Mouse (Mus musculus) heart, embryonic 11.5 days (tissue): ENCODE measurements at regions not wholly inside any gene's neighbourhood (a gene's known extent, or its start where the extent isn't known, plus 50 kb on each side); places are given as distances from the start of the nearest gene placed in this dataset.

ENCODE experiments used
- ATAC-seq: fragments of 200-750 bp; cut with Nextera tagmentation; replicated peaks from 2 replicates; pipeline ENCODE4 v1.8.0; 2017; ENCODE audit warnings: moderate library complexity; ENCODE audit not compliant: insufficient number of reproducible peaks, low FRiP score, low TSS enrichment
- H3K27ac ChIP-seq: fragments of 300-500 bp; sonication (generic); 2 replicates; pipeline ENCODE4 v1.5.1; 2014; ENCODE audit warnings: mild to moderate bottlenecking, low read depth, low read length
- H3K27me3 ChIP-seq: fragments of 300-500 bp; sonication (generic); 2 replicates; pipeline ENCODE4 v1.6.1; 2014; ENCODE audit warnings: mild to moderate bottlenecking, low read length, mixed read lengths; ENCODE audit not compliant: control insufficient read depth, insufficient read depth
- H3K36me3 ChIP-seq: fragments of 300-500 bp; sonication (generic); 2 replicates; pipeline ENCODE4 v1.6.1; 2014; ENCODE audit warnings: mild to moderate bottlenecking, low read length, moderate library complexity, mixed read lengths; ENCODE audit not compliant: control insufficient read depth, insufficient read depth
- H3K4me1 ChIP-seq: fragments of 300-500 bp; sonication (generic); 2 replicates; pipeline ENCODE4 v1.6.1; 2014; ENCODE audit warnings: low read length; ENCODE audit not compliant: control insufficient read depth, insufficient read depth
- H3K4me2 ChIP-seq: fragments of 300-500 bp; sonication (generic); 2 replicates; pipeline ENCODE4 v1.6.1; 2014; ENCODE audit warnings: mild to moderate bottlenecking, moderate library complexity
- H3K4me3 ChIP-seq: fragments of 300-500 bp; sonication (generic); 2 replicates; pipeline ENCODE4 v1.5.1; 2014; ENCODE audit warnings: low read depth, low read length
- H3K9ac ChIP-seq: fragments of 300-500 bp; sonication (generic); 2 replicates; pipeline ENCODE4 v1.6.1; 2014; ENCODE audit warnings: mild to moderate bottlenecking, low read depth, low read length, moderate library complexity
- H3K9me3 ChIP-seq: fragments of 300-500 bp; sonication (generic); replicated peaks from 2 replicates; pipeline ENCODE4 v1.6.1; 2016; ENCODE audit warnings: low read length; ENCODE audit not compliant: control insufficient read depth
- WGBS: fragments of 180-500 bp; shearing (Covaris S2); extraction: QIAGEN DNeasy Blood & Tissue Kit; methylation state at CpG from one replicate; pipeline ENCODE4 v1.1.7; 2014; ENCODE audit not compliant: insufficient replicate concordance; 5-methylcytosine and 5-hydroxymethylcytosine counted together

- WGBS, result 80% methylated on average over 4 of the region's 4 CpGs
- Histone ChIP-seq H3K9me3 (no peaks in the 10 kb centered on the region), H3K27ac (no peak overlapping the region), H3K4me1 (no peaks in the 10 kb centered on the region), H3K27me3 (no peaks in the 10 kb centered on the region), H3K4me3 (no peak overlapping the region), H3K4me2 (no peak overlapping the region), H3K36me3 (no peaks in the 10 kb centered on the region), H3K9ac (no peak overlapping the region)
- ATAC-seq, result no peak
These were observed 145.1 kb downstream of the Pcdh10 start for GRCm38 (mm10) chr3:45523281-45523680.

GRCm38 (mm10) chr3:45547091-45547490 lies 168.9 kb downstream of the Pcdh10 start:
- H3K9ac ChIP-seq, result no peak overlapping the region
- no peak for ATAC-seq
- no peaks in the 10 kb centered on the region for H3K36me3 ChIP-seq
- H3K27ac ChIP-seq, result no peak overlapping the region
- no peaks in the 10 kb centered on the region for H3K27me3 ChIP-seq
- WGBS, result 78% methylated on average over 3 of the region's 3 CpGs
- no peak overlapping the region for H3K4me3 ChIP-seq
- H3K9me3 ChIP-seq, result no peaks in the 10 kb centered on the region
- H3K4me2 ChIP-seq, result no peak overlapping the region
- no peaks in the 10 kb centered on the region for H3K4me1 ChIP-seq

GRCm38 (mm10) chr3:45555736-45556135 lies 177.5 kb downstream of the Pcdh10 start:
- no peaks in the 10 kb centered on the region for H3K4me1 ChIP-seq
- no peaks in the 10 kb centered on the region for H3K9me3 ChIP-seq
- no peaks in the 10 kb centered on the region for H3K36me3 ChIP-seq
- no peak overlapping the region for H3K27ac ChIP-seq
- 30% methylated on average over 1 of the region's 1 CpGs for WGBS
- no peaks in the 10 kb centered on the region for H3K27me3 ChIP-seq
- no peak overlapping the region for H3K4me2 ChIP-seq
- no peak for ATAC-seq
- no peak overlapping the region for H3K9ac ChIP-seq
- H3K4me3 ChIP-seq, result no peak overlapping the region

GRCm38 (mm10) chr3:45572995-45573394 lies 194.8 kb downstream of the Pcdh10 start:
- Histone ChIP-seq H3K4me2 (no peak overlapping the region), H3K9me3 (no peaks in the 10 kb centered on the region), H3K36me3 (no peaks in the 10 kb centered on the region), H3K27me3 (no peaks in the 10 kb centered on the region), H3K4me3 (no peak overlapping the region), H3K27ac (no peak overlapping the region), H3K9ac (no peak overlapping the region), H3K4me1 (no peaks in the 10 kb centered on the region)
- no peak for ATAC-seq
- WGBS, result 78% methylated on average over 1 of the region's 1 CpGs

GRCm38 (mm10) chr3:45577035-45577434 lies 198.8 kb downstream of the Pcdh10 start:
- 83% methylated on average over 1 of the region's 1 CpGs for WGBS
- Histone ChIP-seq H3K27me3 (no peaks in the 10 kb centered on the region), H3K4me3 (no peak overlapping the region), H3K9ac (no peak overlapping the region), H3K27ac (no peak overlapping the region), H3K9me3 (no peaks in the 10 kb centered on the region), H3K36me3 (no peaks in the 10 kb centered on the region), H3K4me2 (no peak overlapping the region), H3K4me1 (no peaks in the 10 kb centered on the region)
- no peak for ATAC-seq

- WGBS, result 36% methylated on average over 1 of the region's 1 CpGs
- Histone ChIP-seq H3K36me3 (no peaks in the 10 kb centered on the region), H3K27me3 (no peaks in the 10 kb centered on the region), H3K4me1 (no peaks in the 10 kb centered on the region), H3K9ac (no peak overlapping the region), H3K27ac (no peak overlapping the region), H3K9me3 (no peaks in the 10 kb centered on the region), H3K4me2 (no peak overlapping the region), H3K4me3 (no peak overlapping the region)
- ATAC-seq, result no peak
These were observed 215.4 kb downstream of the Pcdh10 start for GRCm38 (mm10) chr3:45593561-45593960.

GRCm38 (mm10) chr3:45602278-45602677 lies 224.1 kb downstream of the Pcdh10 start:
- Histone ChIP-seq H3K9ac (no peak overlapping the region), H3K9me3 (no peaks in the 10 kb centered on the region), H3K36me3 (no peaks in the 10 kb centered on the region), H3K4me3 (no peak overlapping the region), H3K27me3 (no peaks in the 10 kb centered on the region), H3K27ac (no peak overlapping the region), H3K4me1 (no peaks in the 10 kb centered on the region), H3K4me2 (no peak overlapping the region)
- WGBS, result 57% methylated on average over 2 of the region's 2 CpGs
- ATAC-seq, result no peak

GRCm38 (mm10) chr3:45603151-45603550 lies 225.0 kb downstream of the Pcdh10 start:
- Histone ChIP-seq H3K4me3 (no peak overlapping the region), H3K4me2 (no peak overlapping the region), H3K9ac (no peak overlapping the region), H3K27me3 (no peaks in the 10 kb centered on the region), H3K36me3 (no peaks in the 10 kb centered on the region), H3K9me3 (no peaks in the 10 kb centered on the region), H3K4me1 (no peaks in the 10 kb centered on the region), H3K27ac (no peak overlapping the region)
- ATAC-seq, result no peak
- WGBS, result 75% methylated on average over 5 of the region's 5 CpGs

- no peak for ATAC-seq
- H3K27ac ChIP-seq, result no peak overlapping the region
These were observed 242.5 kb downstream of the Pcdh10 start for GRCm38 (mm10) chr3:45620729-45621128.

More at GRCm38 (mm10) chr3:45620729-45621128, 242.5 kb downstream of the Pcdh10 start:
- Histone ChIP-seq H3K9me3 (no peaks in the 10 kb centered on the region), H3K27me3 (no peaks in the 10 kb centered on the region), H3K4me2 (no peak overlapping the region), H3K36me3 (no peaks in the 10 kb centered on the region), H3K9ac (no peak overlapping the region), H3K4me1 (no peaks in the 10 kb centered on the region), H3K4me3 (no peak overlapping the region)
